In the genomic region with DNA sequence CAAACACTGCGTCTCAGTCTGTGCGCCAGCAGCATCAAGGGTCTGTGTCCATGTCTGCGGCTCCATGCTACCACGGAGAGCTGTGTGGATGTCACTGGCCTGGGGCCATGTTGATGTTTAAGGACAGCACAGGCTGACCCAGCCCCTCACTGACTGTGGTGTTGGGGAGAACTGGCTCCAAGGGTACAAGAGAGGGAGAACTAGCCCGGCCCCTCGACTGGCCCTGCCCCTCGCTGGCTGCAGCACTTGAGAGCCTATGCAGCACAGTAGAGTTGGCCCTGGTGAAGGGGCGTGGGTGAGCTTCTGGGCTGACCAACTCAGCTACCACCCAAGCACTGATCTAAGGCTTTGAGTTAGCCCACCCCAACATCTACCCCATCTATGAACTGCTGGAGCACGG, we compare ENCODE assay signal across 26 mouse cellular contexts. TPM values are rescaled to one million over a fixed set of nuclear protein-coding genes. Genes with fewer than 3 reads are reported as not detected.
DNase-seq lines count a peak whose midpoint lies in the region; ATAC-seq and TF ChIP-seq lines count a peak whose summit lies in the region.
"Had no signal": no experiment of that assay in that cellular context is flagged by ENCODE, and none has a peak within 500 bp of the region (broad histone marks: within the 10 kb centered on the region; RNA-seq: fewer than 3 reads in every experiment).

No protein-coding gene starts in this region.

- H3K4me3 ChIP-seq in hindbrain, embryonic 15.5 days = no peak overlapping the region
- H3K4me3 ChIP-seq in hindbrain, embryonic 11.5 days (ENCODE audit: low read depth, low read length) = no peak overlapping the region
- no peak overlapping the region for H3K4me3 ChIP-seq in midbrain, embryonic 13.5 days (replicated peaks)
- H3K4me3 ChIP-seq in midbrain, embryonic 10.5 days = no peak overlapping the region
- 0 out of 2 replicates have a peak overlapping the region, but pooled peaks have one; percentile 2 for H3K4me3 ChIP-seq in G1E (ENCODE audit: low read depth, low read length)
- H3K4me3 ChIP-seq in liver, embryonic 13.5 days (replicated peaks) = no peak overlapping the region
- H3K4me3 ChIP-seq: embryonic facial prominence, embryonic 12.5 days; intestine, embryonic 15.5 days had no signal

- no peaks in the 10 kb centered on the region for H3K9me3 ChIP-seq in hindbrain, embryonic 15.5 days
- no peaks in the 10 kb centered on the region for H3K9me3 ChIP-seq in hindbrain, embryonic 11.5 days (ENCODE audit: control insufficient read depth, low read length)
- no peaks in the 10 kb centered on the region for H3K9me3 ChIP-seq in midbrain, embryonic 13.5 days
- H3K9me3 ChIP-seq in midbrain, embryonic 10.5 days (replicated peaks) = no peaks in the 10 kb centered on the region
- no peaks in the 10 kb centered on the region for H3K9me3 ChIP-seq in G1E (replicated peaks)
- H3K9me3 ChIP-seq in liver, embryonic 13.5 days (replicated peaks) = no peaks in the 10 kb centered on the region
- H3K9me3 ChIP-seq: embryonic facial prominence, embryonic 12.5 days; intestine, embryonic 15.5 days had no signal

- no peak for DNase-seq in hindbrain, embryonic 11.5 days (ENCODE audit: low spot score)
- no peak for DNase-seq in midbrain, embryonic 10.5 days (ENCODE audit: low spot score)
- DNase-seq in G1E (ENCODE audit: low spot score) = no peak
- DNase-seq in liver, embryonic 13.5 days = no peak
- DNase-seq in gastrocnemius, postnatal 25 days = no peak
- DNase-seq: adrenal gland, postnatal 36 days; cerebellum, adult 9-10 months; gastrocnemius, postnatal 10 days; heart, postnatal 14 days; right cerebral cortex, postnatal 14 days; thymus, postnatal 14 days had no signal

- WGBS in hindbrain, embryonic 15.5 days = 90% methylated on average over 9 of the region's 9 CpGs
- WGBS in hindbrain, embryonic 11.5 days = 90% methylated on average over 9 of the region's 9 CpGs
- 95% methylated on average over 9 of the region's 9 CpGs for WGBS in midbrain, embryonic 13.5 days
- 88% methylated on average over 9 of the region's 9 CpGs for WGBS in midbrain, embryonic 10.5 days
- 85% methylated on average over 9 of the region's 9 CpGs for WGBS in liver, embryonic 13.5 days (ENCODE audit: insufficient replicate concordance)

- peak; percentile 16; the same call in 1 of the 2 replicates for ATAC-seq in hindbrain, embryonic 15.5 days (ENCODE audit: low FRiP score, low read depth)
- ATAC-seq in hindbrain, embryonic 11.5 days (ENCODE audit: low FRiP score) = no peak
- ATAC-seq in midbrain, embryonic 13.5 days = peak; percentile 18; the same call in 1 of the 2 replicates
- no peak for ATAC-seq in G1E (ENCODE audit: extremely low read depth, insufficient number of reproducible peaks, low FRiP score, poor library complexity, severe bottlenecking)
- no peak for ATAC-seq in liver, embryonic 13.5 days (ENCODE audit: low read depth)
- ATAC-seq: activated CD4-positive, CD25-positive, alpha-beta regulatory T cell, adult 4 months; intestine, embryonic 15.5 days had no signal

- H3K9ac ChIP-seq in hindbrain, embryonic 15.5 days = no peak overlapping the region
- H3K9ac ChIP-seq in hindbrain, embryonic 11.5 days (ENCODE audit: low read depth, low read length) = no peak overlapping the region
- H3K9ac ChIP-seq in midbrain, embryonic 13.5 days (replicated peaks) = no peak overlapping the region
- H3K9ac ChIP-seq in liver, embryonic 13.5 days = no peak overlapping the region
- H3K9ac ChIP-seq: embryonic facial prominence, embryonic 12.5 days; intestine, embryonic 15.5 days had no signal

- TF ChIP-seq CTCF in G1E (IDR thresholded peaks at IDR 0.05; ENCODE audit: low read depth, low read length) = no peak

- H3K36me3 ChIP-seq in hindbrain, embryonic 15.5 days = no peaks in the 10 kb centered on the region
- H3K36me3 ChIP-seq in hindbrain, embryonic 11.5 days (ENCODE audit: control insufficient read depth, insufficient read depth, low read length) = no peaks in the 10 kb centered on the region
- H3K36me3 ChIP-seq in midbrain, embryonic 13.5 days = no peaks in the 10 kb centered on the region
- H3K36me3 ChIP-seq in midbrain, embryonic 10.5 days = no peaks in the 10 kb centered on the region
- no peaks in the 10 kb centered on the region for H3K36me3 ChIP-seq in G1E (replicated peaks)
- no peaks in the 10 kb centered on the region for H3K36me3 ChIP-seq in liver, embryonic 13.5 days
- H3K36me3 ChIP-seq: embryonic facial prominence, embryonic 12.5 days; intestine, embryonic 15.5 days had no signal

- H3K27ac ChIP-seq in hindbrain, embryonic 15.5 days (replicated peaks) = no peak overlapping the region
- no peak overlapping the region for H3K27ac ChIP-seq in hindbrain, embryonic 11.5 days (ENCODE audit: low read depth, low read length)
- H3K27ac ChIP-seq in midbrain, embryonic 13.5 days = no peak overlapping the region
- H3K27ac ChIP-seq in midbrain, embryonic 10.5 days (replicated peaks) = no peak overlapping the region
- H3K27ac ChIP-seq in liver, embryonic 13.5 days = peak overlapping the region; percentile 20
- H3K27ac ChIP-seq: embryonic facial prominence, embryonic 12.5 days; intestine, embryonic 15.5 days had no signal

- H3K27me3 ChIP-seq in hindbrain, embryonic 15.5 days = no peaks in the 10 kb centered on the region
- H3K27me3 ChIP-seq in hindbrain, embryonic 11.5 days (ENCODE audit: control insufficient read depth, insufficient read depth, low read length) = no peaks in the 10 kb centered on the region
- no peaks in the 10 kb centered on the region for H3K27me3 ChIP-seq in midbrain, embryonic 13.5 days
- no peaks in the 10 kb centered on the region for H3K27me3 ChIP-seq in midbrain, embryonic 10.5 days (ENCODE audit: low read depth, poor library complexity, severe bottlenecking)
- no peaks in the 10 kb centered on the region for H3K27me3 ChIP-seq in G1E (ENCODE audit: insufficient read depth, low read length)
- no peaks in the 10 kb centered on the region for H3K27me3 ChIP-seq in liver, embryonic 13.5 days
- H3K27me3 ChIP-seq: embryonic facial prominence, embryonic 12.5 days; intestine, embryonic 15.5 days had no signal

- H3K4me1 ChIP-seq in hindbrain, embryonic 15.5 days (replicated peaks) = no peaks in the 10 kb centered on the region
- H3K4me1 ChIP-seq in hindbrain, embryonic 11.5 days (replicated peaks; ENCODE audit: control insufficient read depth, insufficient read depth, low read length) = no peaks in the 10 kb centered on the region
- H3K4me1 ChIP-seq in midbrain, embryonic 13.5 days (replicated peaks) = no peaks in the 10 kb centered on the region
- peaks cover 10% of the 10 kb centered on the region for H3K4me1 ChIP-seq in midbrain, embryonic 10.5 days
- peaks cover 42% of the 10 kb centered on the region for H3K4me1 ChIP-seq in G1E (ENCODE audit: insufficient read depth, low read depth, low read length)
- peaks cover 53% of the 10 kb centered on the region for H3K4me1 ChIP-seq in liver, embryonic 13.5 days (replicated peaks)
- H3K4me1 ChIP-seq: embryonic facial prominence, embryonic 12.5 days had no signal

- no peak overlapping the region for H3K4me2 ChIP-seq in hindbrain, embryonic 15.5 days
- no peak overlapping the region for H3K4me2 ChIP-seq in hindbrain, embryonic 11.5 days (replicated peaks; ENCODE audit: low read depth, low read length)
- H3K4me2 ChIP-seq in midbrain, embryonic 13.5 days (replicated peaks) = no peak overlapping the region
- no peak overlapping the region for H3K4me2 ChIP-seq in liver, embryonic 13.5 days
- H3K4me2 ChIP-seq: embryonic facial prominence, embryonic 12.5 days; heart, embryonic 11.5 days; intestine, embryonic 15.5 days had no signal

RNA-seq across cellular contexts. Expression of gene Tut7, which starts 16.4 kb away (rescaled TPM):
- 41.5 and 42.6 TPM in 2 replicates for polyA plus RNA-seq in hindbrain, embryonic 15.5 days (2015; fragmentation: Nextera tagmentation; extraction: Ambion mirVana)
- 49.1 and 50.8 TPM in 2 replicates for polyA plus RNA-seq in hindbrain, embryonic 11.5 days (2014; fragmentation: Nextera tagmentation; extraction: Ambion mirVana)
- polyA plus RNA-seq in midbrain, embryonic 13.5 days (2015; fragmentation: Nextera tagmentation; extraction: Ambion mirVana) = 58.7 and 59.6 TPM in 2 replicates
- 34.8 and 44.6 TPM in 2 replicates for polyA plus RNA-seq in midbrain, embryonic 10.5 days (2016; fragmentation: Nextera tagmentation; extraction: Ambion mirVana)
- total RNA-seq in G1E (2014; fragmentation: Nextera tagmentation) (215 and 232 TPM in 2 replicates), G1E (2017) (166 and 194 TPM in 2 replicates)
- polyA plus RNA-seq in G1E (2012) = 59.6 and 66.1 TPM in 2 replicates
- polyA plus RNA-seq in liver, embryonic 13.5 days (2015; fragmentation: Nextera tagmentation; extraction: Ambion mirVana) = 54.4 and 61.8 TPM in 2 replicates
- 10 to 100 TPM; 38.7 to 40.8 TPM for total RNA-seq in gastrocnemius, postnatal 25 days (2021)

RNA-seq across cellular contexts. Expression of gene Gm49354, which starts 57.3 kb away (rescaled TPM):
- not detected in 2 replicates for polyA plus RNA-seq in hindbrain, embryonic 15.5 days (2015; fragmentation: Nextera tagmentation; extraction: Ambion mirVana)
- not detected in 2 replicates for polyA plus RNA-seq in hindbrain, embryonic 11.5 days (2014; fragmentation: Nextera tagmentation; extraction: Ambion mirVana)
- polyA plus RNA-seq in midbrain, embryonic 13.5 days (2015; fragmentation: Nextera tagmentation; extraction: Ambion mirVana) = not detected in 2 replicates
- not detected in 2 replicates for polyA plus RNA-seq in midbrain, embryonic 10.5 days (2016; fragmentation: Nextera tagmentation; extraction: Ambion mirVana)
- not detected in 2 replicates for total RNA-seq in G1E (2014; fragmentation: Nextera tagmentation)
- 16.9 TPM in 1 of 2 replicates, not detected in the other for total RNA-seq in G1E (2017)
- polyA plus RNA-seq in G1E (2012) = 32.8 and 52.8 TPM in 2 replicates
- not detected in 2 replicates for polyA plus RNA-seq in liver, embryonic 13.5 days (2015; fragmentation: Nextera tagmentation; extraction: Ambion mirVana)
- not detected for total RNA-seq in gastrocnemius, postnatal 25 days (2021)
- total RNA-seq: adrenal gland, postnatal 36 days; gastrocnemius, postnatal 10 days; heart, postnatal 14 days; layer of hippocampus, postnatal 14 days; left cerebral cortex, postnatal 10 days; liver, adult 2 months; megakaryocyte-erythroid progenitor cell, adult 5-6 weeks had no signal
- polyA plus RNA-seq: activated CD4-positive, CD25-positive, alpha-beta regulatory T cell, adult 4 months; cortical plate, adult 2 months; embryonic facial prominence, embryonic 12.5 days; heart, embryonic 11.5 days; intestine, embryonic 15.5 days; kidney, embryonic 14.5 days; large intestine, adult 2 months; liver, adult 2 months; lung, embryonic 16.5 days; stomach, embryonic 16.5 days had no signal

Comparison
In these comparisons a context has a peak if more than half of its experiments do, and no peak if none do; other contexts are left out.
1. ATAC-seq: peak in hindbrain, embryonic 15.5 days (single experiment) and midbrain, embryonic 13.5 days (single experiment); none in hindbrain, embryonic 11.5 days (single experiment), G1E (single experiment) and liver, embryonic 13.5 days (single experiment).
2. RNA of gene Gm49354, which starts 57.3 kb away (polyA plus RNA-seq): 32.8 to 52.8 TPM in G1E; not detected in hindbrain, embryonic 11.5 days, not detected in midbrain, embryonic 10.5 days, not detected in hindbrain, embryonic 15.5 days, not detected in midbrain, embryonic 13.5 days and not detected in liver, embryonic 13.5 days; every median in the first group is over 10 times any median in the second.